Mouse (Mus musculus) left cerebral cortex, postnatal 10 days (tissue): ENCODE results near the gene Elane. TPM values are rescaled to one million over a fixed set of nuclear protein-coding genes. Genes with fewer than 3 reads are reported as not detected.
A peak's percentile ranks its signal among the peaks of the same experiment; 100 is the strongest.

Experiments
- DNase-seq, 2 experiments: peaks; one replicate each; pipeline ENCODE4 v3.0.0; 2021 to 2022; ENCODE audit warnings: low spot score in 2 of 2, mixed read lengths in 1 of 2; ENCODE audit errors: extremely low spot score in 1 of 2
- intact Hi-C: fragments of 180-260 bp; cut with DNase I; formaldehyde crosslinking; loops from one replicate; pipeline ENCODE4 v1.15.1; 2025
- total RNA-seq, 2 experiments: library from RNA; stranded (reverse); gene quantifications; 2 replicates each; pipeline ENCODE4 v1.2.3; 2021

The Elane gene
- total RNA-seq, 2 experiments from 2014 or later: not detected

GRCm38 (mm10) chr10:79856704-79857451 is 29.2 kb upstream of the Elane start:
- no peak for DNase-seq
- intact Hi-C loops: no loop called here

- intact Hi-C loops: no loop called here
- peak in 1 of 2 experiments; percentile 92 for DNase-seq
Measured at GRCm38 (mm10) chr10:79857452-79857811, 28.6 kb upstream of the Elane start.

- DNase-seq: no peak
- intact Hi-C loops: no loop called here
Measured at GRCm38 (mm10) chr10:79857894-79858293, 28.2 kb upstream of the Elane start.

- intact Hi-C loops: no loop called here
- peak; percentile 80 to 90 for DNase-seq
Measured at GRCm38 (mm10) chr10:79858416-79859074, 27.5 kb upstream of the Elane start.

GRCm38 (mm10) chr10:79859116-79859515 is 26.9 kb upstream of the Elane start:
- intact Hi-C loops: no loop called here
- peak in 1 of 2 experiments; percentile 33 for DNase-seq

- intact Hi-C loops: no loop called here
- DNase-seq: no peak
Measured at GRCm38 (mm10) chr10:79860079-79860911, 25.8 kb upstream of the Elane start.

- no peak for DNase-seq
Measured at GRCm38 (mm10) chr10:79861230-79862048, 24.6 kb upstream of the Elane start.

GRCm38 (mm10) chr10:79862049-79862788 is 23.8 kb upstream of the Elane start:
- intact Hi-C loops: no loop called here
- DNase-seq: no peak

More at GRCm38 (mm10) chr10:79861230-79862048, 24.6 kb upstream of the Elane start:
- intact Hi-C loops: no loop called here

- peak in 1 of 2 experiments; percentile 51 for DNase-seq
- intact Hi-C loops: no loop called here
Measured at GRCm38 (mm10) chr10:79862925-79863324, 23.1 kb upstream of the Elane start.

- intact Hi-C loops: no loop called here
- peak in 1 of 2 experiments; percentile 41 for DNase-seq
Measured at GRCm38 (mm10) chr10:79864351-79865188, 21.5 kb upstream of the Elane start.

GRCm38 (mm10) chr10:79865189-79865601 is 20.9 kb upstream of the Elane start:
- intact Hi-C loops: no loop called here
- peak in 1 of 2 experiments; percentile 38 for DNase-seq

GRCm38 (mm10) chr10:79865801-79866295 is 20.2 kb upstream of the Elane start:
- intact Hi-C loops: no loop called here
- DNase-seq: peak in 1 of 2 experiments; percentile 37

GRCm38 (mm10) chr10:79866601-79867000 is 19.4 kb upstream of the Elane start:
- no peak for DNase-seq
- intact Hi-C loops: no loop called here

- intact Hi-C loops: no loop called here
- peak in 1 of 2 experiments; percentile 41 for DNase-seq
Measured at GRCm38 (mm10) chr10:79871845-79872244, 14.2 kb upstream of the Elane start.

GRCm38 (mm10) chr10:79872862-79873261 is 13.2 kb upstream of the Elane start:
- intact Hi-C loops: no loop called here
- peak in 1 of 2 experiments; percentile 46 for DNase-seq

GRCm38 (mm10) chr10:79873313-79873712 is 12.7 kb upstream of the Elane start:
- no peak for DNase-seq
- intact Hi-C loops: no loop called here

- DNase-seq: no peak
- intact Hi-C loops: no loop called here
Measured at GRCm38 (mm10) chr10:79873715-79874289, 12.2 kb upstream of the Elane start.
